Mouse (Mus musculus) kidney, adult 2 months (tissue): ENCODE measurements around the gene Trmt1.

Source experiments
- CTCF ChIP-seq: fragments of 200-500 bp; conservative IDR thresholded peaks from 2 replicates; pipeline ENCODE4 v1.5.1; 2011; ENCODE audit warnings: low read depth, mild to moderate bottlenecking, control low read depth, low read length, moderate library complexity, mixed read lengths; ENCODE audit not compliant: insufficient read depth, insufficient read length
- POLR2A ChIP-seq: fragments of 200-500 bp; IDR thresholded peaks from one replicate; pipeline ENCODE4 v1.6.1; 2011; ENCODE audit warnings: low read depth, low read length, control low read depth

GRCm38 (mm10) chr8:84742171-84743053 is 56.3 kb downstream of the Trmt1 start:
- TF ChIP-seq CTCF (no peak), POLR2A (no peak)
